Mouse (Mus musculus) heart, postnatal 25 days (tissue): ENCODE results near the gene Nnat. TPM values are rescaled to one million over a fixed set of nuclear protein-coding genes. Genes with fewer than 3 reads are reported as not detected.
A peak's percentile ranks its signal among the peaks of the same experiment; 100 is the strongest.

Source experiments
- DNase-seq: peaks from one replicate; pipeline ENCODE4 v3.0.0; 2022; ENCODE audit warnings: low spot score
- intact Hi-C: fragments of 180-260 bp; cut with DNase I; formaldehyde crosslinking; loops from one replicate; pipeline ENCODE4 v1.15.1; 2025
- total RNA-seq, 2 experiments: library from RNA; stranded (reverse); gene quantifications; 2 replicates each; pipeline ENCODE4 v1.2.3; 2021

Nnat gene
- total RNA-seq, 2 experiments from 2014 or later: 0.29 to 1.4 TPM

GRCm38 (mm10) chr2:157546686-157547085 is 13.2 kb upstream of the Nnat start:
- intact Hi-C loops: no loop called here
- DNase-seq: no peak

DNA sequence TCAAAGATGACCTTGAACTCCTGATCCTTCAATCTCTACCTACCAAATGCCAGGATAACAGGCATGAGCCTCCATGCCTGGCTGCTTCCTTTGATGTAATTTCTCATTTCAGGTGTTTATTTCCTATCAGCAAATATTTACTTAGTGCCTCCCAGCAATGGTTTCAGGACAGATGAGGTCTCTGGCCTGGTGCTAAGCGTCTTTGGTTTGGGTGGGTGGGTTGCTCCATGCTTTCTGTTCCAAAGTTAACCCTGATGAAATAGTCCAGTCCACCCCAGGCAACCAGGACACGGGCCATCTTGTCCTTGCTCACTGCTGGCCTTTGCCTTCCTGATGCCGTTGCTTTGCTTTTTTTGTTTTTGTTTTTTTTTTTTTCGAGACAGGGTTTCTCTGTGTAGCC is 9.6 kb upstream of the Nnat start:
- no peak for DNase-seq
- intact Hi-C loops: no loop called here

- intact Hi-C loops: no loop called here
- DNase-seq: no peak
These were observed 7.6 kb upstream of the Nnat start for GRCm38 (mm10) chr2:157552158-157552886.

DNA sequence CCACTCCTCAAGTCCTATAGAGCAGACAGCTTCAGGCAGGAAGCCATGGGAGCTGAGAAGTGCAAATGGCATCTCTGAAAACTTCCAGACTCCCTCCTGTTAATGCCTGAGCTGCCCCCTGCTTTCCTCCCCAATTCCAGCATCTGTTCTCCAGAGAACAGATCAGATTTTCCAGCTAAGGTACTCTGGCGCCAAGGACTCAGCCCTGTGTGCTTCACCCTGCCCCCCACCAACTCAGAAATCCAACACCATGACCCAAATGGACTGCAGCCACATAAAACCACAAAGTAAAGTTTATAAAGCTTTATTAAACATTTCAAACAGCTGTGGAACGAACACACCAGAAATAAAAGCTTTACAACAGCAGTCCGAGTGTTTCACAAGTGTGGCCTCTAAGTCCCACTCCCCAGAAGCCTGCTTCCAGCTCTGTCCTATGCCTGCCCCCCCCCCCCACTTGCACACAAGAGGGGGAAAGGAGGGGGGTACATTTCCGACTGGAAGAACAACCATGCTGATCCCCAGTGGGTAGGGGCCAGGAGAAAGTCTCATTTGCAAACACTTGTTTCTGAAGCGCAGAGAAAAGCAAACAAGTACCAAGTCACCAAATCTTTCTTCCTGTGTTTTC is 3.7 kb upstream of the Nnat start:
- intact Hi-C loops: no loop called here
- no peak for DNase-seq

DNA sequence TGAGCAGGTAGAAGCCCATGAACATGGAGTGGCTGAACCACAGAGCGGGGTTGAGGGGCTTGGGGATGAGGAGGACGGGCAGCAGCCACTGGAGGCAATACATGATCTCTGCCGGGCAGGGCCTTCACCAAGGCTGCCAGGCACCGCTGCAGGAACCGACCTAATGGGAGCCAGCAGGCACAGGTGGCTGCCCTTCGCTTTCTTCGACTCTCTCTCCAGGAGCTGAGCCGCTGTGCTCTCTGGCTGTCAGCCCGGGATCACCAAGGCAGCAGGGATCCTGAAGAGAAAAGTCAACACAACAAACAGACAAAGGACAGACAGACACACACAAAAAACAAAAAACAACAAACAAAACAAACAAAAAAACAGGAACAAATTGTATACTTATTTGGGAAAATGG is 1.8 kb upstream of the Nnat start:
- no peak for DNase-seq
- intact Hi-C loops: no loop called here

GRCm38 (mm10) chr2:157558520-157558919 is 1.4 kb upstream of the Nnat start:
- intact Hi-C loops: no loop called here
- no peak for DNase-seq

DNA sequence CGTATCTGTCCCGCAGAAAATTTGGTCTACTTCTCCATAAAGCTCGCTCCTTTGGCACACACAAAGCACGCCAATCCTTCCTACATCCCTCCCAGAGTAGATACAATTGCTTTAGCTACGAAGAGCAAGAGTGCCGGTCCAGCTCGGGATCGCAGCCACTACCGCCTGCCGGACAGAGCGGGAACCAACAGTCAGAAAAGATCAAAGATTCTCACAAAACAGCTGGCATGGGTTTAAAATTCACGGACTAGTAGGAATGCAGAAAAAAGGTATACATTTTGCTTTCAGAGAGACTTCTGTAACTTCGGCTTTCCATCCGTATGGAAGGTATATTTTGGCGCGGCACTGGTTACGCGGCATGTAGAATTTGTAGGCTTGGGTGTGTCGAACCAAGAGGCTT is 438 bp upstream of the Nnat start:
- no peak for DNase-seq
- intact Hi-C loops: no loop called here

DNA sequence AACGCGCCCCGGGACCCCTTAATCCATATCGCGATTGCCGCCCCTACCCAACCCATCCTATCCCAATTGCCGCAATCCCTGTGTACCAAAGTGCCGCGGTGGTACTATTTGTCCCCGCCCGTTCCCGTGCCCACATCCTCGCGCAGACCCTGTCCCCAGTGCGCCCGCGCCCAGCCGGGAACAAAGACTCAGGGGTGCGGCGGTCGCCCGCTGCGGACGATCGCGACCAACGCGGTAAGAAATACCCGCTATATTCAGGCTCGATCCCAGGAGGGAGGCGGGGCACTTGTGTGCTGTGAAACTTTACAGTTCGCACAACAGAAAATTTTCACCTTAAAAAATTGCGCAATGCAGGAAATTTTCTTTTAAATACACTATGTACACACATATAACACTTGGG is 424 bp downstream of the Nnat start:
- intact Hi-C loops: no loop called here

GRCm38 (mm10) chr2:157561165-157561836 is 1.4 kb downstream of the Nnat start:
- intact Hi-C loops: no loop called here
- DNase-seq: peak; percentile 72

More for the DNA sequence above, 424 bp downstream of the Nnat start:
- DNase-seq: no peak

- intact Hi-C loops: no loop called here
- no peak for DNase-seq
These were observed 3.2 kb downstream of the Nnat start for GRCm38 (mm10) chr2:157563031-157563430.

- intact Hi-C loops: no loop called here
These were observed 4.8 kb downstream of the Nnat start for GRCm38 (mm10) chr2:157564723-157565122.

DNA sequence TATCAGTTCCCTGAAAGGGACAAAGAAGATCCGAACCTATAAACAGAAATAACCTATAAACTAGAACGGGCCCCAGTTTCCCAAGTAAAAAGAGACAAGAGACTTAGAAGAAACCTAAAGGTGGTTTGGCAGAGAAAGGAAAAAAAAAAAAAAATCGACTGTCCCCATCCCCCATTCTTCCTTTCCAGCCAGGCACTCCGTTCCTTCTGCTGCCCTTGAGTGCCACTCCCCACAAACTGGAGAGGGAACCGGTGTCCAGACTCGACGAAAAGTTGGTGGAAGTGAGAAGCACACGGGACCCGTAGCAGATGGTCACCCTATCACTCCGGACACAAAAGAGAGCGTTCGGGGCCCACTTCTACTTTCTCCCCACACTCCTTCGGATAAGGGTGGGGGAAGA is 5.6 kb downstream of the Nnat start:
- no peak for DNase-seq
- intact Hi-C loops: no loop called here

More at GRCm38 (mm10) chr2:157564723-157565122, 4.8 kb downstream of the Nnat start:
- no peak for DNase-seq

- intact Hi-C loops: no loop called here
- DNase-seq: no peak
These were observed 6.0 kb downstream of the Nnat start for GRCm38 (mm10) chr2:157565898-157566259.

GRCm38 (mm10) chr2:157566260-157566952 is 6.5 kb downstream of the Nnat start:
- peak; percentile 73 for DNase-seq
- intact Hi-C loops: no loop called here

DNA sequence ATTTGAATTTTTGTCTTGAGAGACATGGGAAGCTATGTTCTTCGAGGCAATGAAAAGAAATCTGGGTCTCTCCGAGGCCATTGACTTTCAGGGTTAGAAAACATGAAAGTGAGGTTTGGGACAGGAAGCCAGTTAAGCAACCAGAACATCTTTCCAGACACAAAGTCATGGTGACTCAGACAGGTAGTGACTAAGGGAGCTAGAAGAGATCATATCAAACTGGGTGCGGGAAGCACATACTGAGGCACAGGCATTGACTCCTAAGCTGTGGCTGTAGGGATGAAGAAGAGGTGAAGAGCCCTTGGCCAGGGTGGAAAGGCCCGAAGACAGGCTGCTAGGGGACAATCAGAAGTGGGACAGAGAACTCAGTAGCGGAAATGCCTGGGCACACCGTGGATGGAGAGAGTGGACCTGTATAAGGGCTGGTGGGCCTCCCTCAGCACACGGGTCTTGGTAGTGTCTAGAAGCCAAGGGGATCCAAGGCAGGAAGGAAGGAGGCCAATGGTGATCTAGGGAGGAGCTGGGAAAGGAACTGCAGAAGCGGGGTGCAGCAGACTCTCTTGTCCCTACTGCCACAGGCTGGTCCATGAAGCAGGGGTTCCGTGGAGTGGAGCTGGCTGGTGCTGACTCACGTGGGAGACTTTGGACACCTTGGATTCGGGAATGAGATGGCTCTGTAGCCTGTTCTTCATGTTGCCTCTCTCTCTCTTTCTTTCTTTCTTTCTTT is 7.5 kb downstream of the Nnat start:
- intact Hi-C loops: no loop called here
- DNase-seq: no peak

DNA sequence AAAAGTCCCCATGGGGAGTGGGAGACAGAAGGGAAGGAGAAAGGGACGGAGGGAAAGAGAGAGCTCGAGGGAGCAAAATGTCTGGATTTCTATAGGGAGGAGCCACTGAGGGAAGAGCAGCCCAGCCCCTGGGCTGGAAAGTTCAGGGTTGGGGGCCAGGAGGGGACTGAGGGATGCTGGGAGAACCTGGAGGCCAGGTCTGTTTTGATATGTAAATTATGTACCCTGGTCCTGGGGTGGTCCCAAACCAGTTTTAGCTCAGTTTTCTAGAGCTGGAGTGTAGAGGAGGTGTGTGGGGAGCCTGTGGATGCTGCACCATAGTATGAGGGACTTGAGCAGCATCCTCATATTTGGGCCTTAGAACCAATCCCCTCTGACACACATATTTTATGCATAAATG is 9.0 kb downstream of the Nnat start:
- intact Hi-C loops: no loop called here
- no peak for DNase-seq

GRCm38 (mm10) chr2:157569796-157570485 is 10.1 kb downstream of the Nnat start:
- no peak for DNase-seq
- intact Hi-C loops: loop anchor here (2.0 kb wide), 1 partner anchor 89 kb away; no protein-coding TSS in a partner anchor

DNA sequence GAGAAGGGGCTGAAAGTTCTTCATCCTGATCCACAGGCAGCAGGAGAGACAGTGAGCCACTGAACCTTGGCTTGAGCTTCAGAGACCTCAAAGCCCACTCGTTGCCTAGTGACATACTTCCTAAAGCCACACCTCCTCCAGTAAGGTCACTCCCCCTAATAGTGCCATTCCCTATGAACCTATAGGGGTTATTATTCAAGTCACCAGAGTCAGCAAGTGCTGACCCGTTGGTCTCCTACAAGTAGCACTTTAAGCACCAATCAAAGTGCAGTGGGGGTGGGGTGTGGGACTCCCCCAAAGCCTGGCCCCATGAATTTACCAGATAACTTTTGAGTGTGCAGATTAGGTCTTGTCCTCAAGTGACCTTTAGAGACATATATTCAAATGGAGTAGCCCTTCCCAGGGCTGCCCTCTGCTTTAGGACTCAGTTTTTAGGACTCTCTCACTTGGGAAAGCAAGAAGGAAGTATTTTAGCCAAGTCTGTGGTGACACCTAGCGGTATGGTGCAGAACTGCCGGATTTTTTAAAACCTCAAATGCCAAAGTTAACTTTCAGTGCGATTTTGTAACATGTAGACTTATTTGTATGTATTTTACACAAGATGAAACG is 11.4 kb downstream of the Nnat start, which contains the start of gene Blcap:
Gene Blcap (minus strand): TSS at position 51 of the 609 bp plus-strand sequence.
- intact Hi-C loops: loop anchor here (1.0 to 2.0 kb wide), 4 partner anchors 91 to 278 kb away; no protein-coding TSS in a partner anchor
- DNase-seq: no peak

DNA sequence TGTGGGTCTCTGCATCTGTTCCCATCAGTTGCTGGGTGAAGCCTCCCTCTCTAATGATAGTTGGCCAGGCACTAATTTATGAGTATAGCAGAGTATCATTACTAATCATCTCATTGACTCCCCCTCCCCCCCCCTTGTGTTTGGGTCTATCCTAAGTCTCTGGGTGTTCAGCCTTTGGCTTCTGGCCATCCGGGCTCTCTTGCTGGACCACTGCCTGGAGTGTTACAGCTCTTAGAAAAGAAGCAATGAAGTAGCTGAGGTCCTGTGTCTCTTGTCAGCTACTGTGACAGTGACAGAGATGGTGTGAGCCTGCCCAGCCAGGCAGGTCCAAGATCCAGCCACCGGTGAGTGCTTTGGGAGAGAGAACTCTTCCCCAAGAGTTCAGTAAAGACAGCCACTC is 12.9 kb downstream of the Nnat start:
- no peak for DNase-seq
- intact Hi-C loops: no loop called here
